Mouse (Mus musculus) embryo, embryonic 11 days (tissue): ENCODE measurements around the gene Baiap2l2.
"Not testable (repeated sequence)": the region's sequence is repeated elsewhere in the genome, so short reads cannot be mapped to it uniquely, and the experiment has no call there.

Experiments
- DNase-seq: peaks from one replicate; pipeline ENCODE4 v3.0.0-alpha.2; 2015

The Baiap2l2 gene

GRCm38 (mm10) chr15:79254661-79255060 lies 30.7 kb downstream of the Baiap2l2 start, which contains the start of gene Slc16a8:
Gene Slc16a8, minus strand, starts transcription at chr15:79254761.
- no peak for DNase-seq

- peak; percentile 47 for DNase-seq
These were observed 32.8 kb downstream of the Baiap2l2 start for GRCm38 (mm10) chr15:79252580-79252979.

GRCm38 (mm10) chr15:79251781-79252491 lies 33.4 kb downstream of the Baiap2l2 start:
- DNase-seq = peak; percentile 54

GRCm38 (mm10) chr15:79251168-79251567 lies 34.2 kb downstream of the Baiap2l2 start:
- no peak for DNase-seq

- no peak for DNase-seq
These were observed 35.1 kb downstream of the Baiap2l2 start for GRCm38 (mm10) chr15:79250236-79250635.

GRCm38 (mm10) chr15:79245321-79245720 lies 40.0 kb downstream of the Baiap2l2 start:
- no peak for DNase-seq

- no peak for DNase-seq
These were observed 41.1 kb downstream of the Baiap2l2 start for GRCm38 (mm10) chr15:79244071-79244893.

- peak; percentile 93 for DNase-seq
These were observed 41.9 kb downstream of the Baiap2l2 start for GRCm38 (mm10) chr15:79243234-79244042.

- DNase-seq = no peak
These were observed 42.6 kb downstream of the Baiap2l2 start for GRCm38 (mm10) chr15:79242574-79243233.

GRCm38 (mm10) chr15:79238036-79238435 lies 47.3 kb downstream of the Baiap2l2 start:
- no peak for DNase-seq

GRCm38 (mm10) chr15:79235268-79235667 lies 50.1 kb downstream of the Baiap2l2 start:
- no peak for DNase-seq

GRCm38 (mm10) chr15:79229058-79229821 lies 56.1 kb downstream of the Baiap2l2 start, which contains the start of the genes Pick1 and Gm49486:
Gene Pick1, plus strand, starts transcription at chr15:79229173.
Gene Gm49486, plus strand, starts transcription at chr15:79229391.
- peak; percentile 96 for DNase-seq

GRCm38 (mm10) chr15:79225780-79226179 lies 59.6 kb downstream of the Baiap2l2 start:
- not testable (repeated sequence) for DNase-seq

- DNase-seq = peak; percentile 89
These were observed 60.7 kb downstream of the Baiap2l2 start for GRCm38 (mm10) chr15:79224685-79225084.

GRCm38 (mm10) chr15:79223641-79224040 lies 61.7 kb downstream of the Baiap2l2 start:
- peak; percentile 57 for DNase-seq

- peak; percentile 73 for DNase-seq
These were observed 65.8 kb downstream of the Baiap2l2 start for GRCm38 (mm10) chr15:79219572-79219971.

- DNase-seq = no peak
These were observed 69.1 kb downstream of the Baiap2l2 start for GRCm38 (mm10) chr15:79216191-79216590.

- DNase-seq = no peak
These were observed 71.7 kb downstream of the Baiap2l2 start for GRCm38 (mm10) chr15:79213591-79213990.

GRCm38 (mm10) chr15:79212750-79213446 lies 72.4 kb downstream of the Baiap2l2 start:
- DNase-seq = no peak

GRCm38 (mm10) chr15:79210357-79210756 lies 75.0 kb downstream of the Baiap2l2 start:
- no peak for DNase-seq
